Mouse (Mus musculus) spleen, postnatal 4 days (tissue): ENCODE measurements around the gene Tecr.
"Not testable (repeated sequence)": the region's sequence is repeated elsewhere in the genome, so short reads cannot be mapped to it uniquely, and the experiment has no call there.

Source experiments
- DNase-seq, 2 experiments: peaks; one replicate each; pipeline ENCODE4 v3.0.0; 2022; ENCODE audit warnings: low spot score in 2 of 2

Tecr gene

GRCm38 (mm10) chr8:83619568-83620285, 12.0 kb upstream of the Tecr start:
- no peak for DNase-seq

- DNase-seq, result no peak
Observed at GRCm38 (mm10) chr8:83618566-83618965, 10.8 kb upstream of the Tecr start.

GRCm38 (mm10) chr8:83617111-83617510, 9.3 kb upstream of the Tecr start:
- no peak for DNase-seq

GRCm38 (mm10) chr8:83616625-83617024, 8.9 kb upstream of the Tecr start:
- no peak for DNase-seq

GRCm38 (mm10) chr8:83613695-83614094, 5.9 kb upstream of the Tecr start:
- no peak for DNase-seq

GRCm38 (mm10) chr8:83611921-83612320, 4.2 kb upstream of the Tecr start:
- no peak for DNase-seq

- DNase-seq, result no peak
Observed at GRCm38 (mm10) chr8:83609547-83610180, 1.9 kb upstream of the Tecr start.

GRCm38 (mm10) chr8:83609086-83609485, 1.3 kb upstream of the Tecr start:
- no peak for DNase-seq

- peak; percentile 85 to 92 for DNase-seq
Observed at GRCm38 (mm10) chr8:83608398-83608829, 643 bp upstream of the Tecr start.

GRCm38 (mm10) chr8:83602650-83603029, 5.1 kb downstream of the Tecr start:
- no peak for DNase-seq

GRCm38 (mm10) chr8:83599814-83600213, 8.0 kb downstream of the Tecr start:
- DNase-seq, result no peak

GRCm38 (mm10) chr8:83598146-83598545, 9.6 kb downstream of the Tecr start:
- no peak for DNase-seq

GRCm38 (mm10) chr8:83596369-83596768, 11.4 kb downstream of the Tecr start:
- DNase-seq, result no peak

GRCm38 (mm10) chr8:83595050-83595345, 12.8 kb downstream of the Tecr start:
- not testable (repeated sequence) for DNase-seq

- DNase-seq, result peak; percentile 96
Observed at GRCm38 (mm10) chr8:83594167-83595049, 13.4 kb downstream of the Tecr start.

GRCm38 (mm10) chr8:83593325-83594166, 14.2 kb downstream of the Tecr start:
- DNase-seq, result no peak

- no peak for DNase-seq
Observed at GRCm38 (mm10) chr8:83592682-83593081, 15.1 kb downstream of the Tecr start.

GRCm38 (mm10) chr8:83590488-83591023, 17.2 kb downstream of the Tecr start:
- DNase-seq, result no peak

- no peak for DNase-seq
Observed at GRCm38 (mm10) chr8:83588886-83589285, 18.9 kb downstream of the Tecr start.

GRCm38 (mm10) chr8:83587644-83588043, 20.1 kb downstream of the Tecr start:
- DNase-seq, result no peak

- no peak for DNase-seq
Observed at GRCm38 (mm10) chr8:83585333-83585732, 22.4 kb downstream of the Tecr start.
